Mouse (Mus musculus) lung, adult 2 months (tissue): ENCODE measurements around the gene Ucp2. TPM values are rescaled to one million over a fixed set of nuclear protein-coding genes. Genes with fewer than 3 reads are reported as not detected.

Experiments used
- DNase-seq: peaks from one replicate; pipeline ENCODE4 v3.0.0; 2022
- H3K4me1 ChIP-seq: fragments of 200-500 bp; 2 replicates; pipeline ENCODE4 v1.6.1; 2011; ENCODE audit warnings: low read length; ENCODE audit not compliant: control insufficient read depth, insufficient read depth
- H3K4me3 ChIP-seq: fragments of 200-500 bp; replicated peaks from 2 replicates; pipeline ENCODE3; 2011; ENCODE audit warnings: low read depth, mild to moderate bottlenecking, control low read depth, low read length; ENCODE audit errors: extremely low read depth
- CTCF ChIP-seq: fragments of 200-500 bp; IDR thresholded peaks from 2 replicates; pipeline ENCODE4 v1.5.1; 2011; ENCODE audit warnings: mild to moderate bottlenecking, low read length, control low read depth; ENCODE audit not compliant: insufficient read depth
- POLR2A ChIP-seq: fragments of 200-500 bp; IDR thresholded peaks from 2 replicates; pipeline ENCODE4 v1.6.1; 2011; ENCODE audit warnings: low read depth, mild to moderate bottlenecking, control low read depth, low read length, borderline replicate concordance; ENCODE audit errors: extremely low read depth
- WGBS: fragments of 180-500 bp; shearing (Covaris S2); methylation state at CpG from one replicate; pipeline ENCODE4 v1.1.7; 2018; 5-methylcytosine and 5-hydroxymethylcytosine counted together
- polyA plus RNA-seq: library from polyadenylated mRNA; depleted of rRNA; stranded (reverse); fragments of >200 nt; gene quantifications from 2 replicates; pipeline ENCODE4 v1.2.3, GENCODE M21; 2012

Gene Ucp2
- polyA plus RNA-seq, 1 experiment: 467 TPM

- WGBS: 12% methylated on average over 19 of the region's 19 CpGs
- TF ChIP-seq POLR2A (peak; percentile 58; the same call in 1 of the 2 replicates), CTCF (no peak)
- DNase-seq: peak; percentile 58
- Histone ChIP-seq H3K4me1 (peaks cover 19% of the 10 kb centered on the region), H3K4me3 (peak overlapping the region; percentile 95)
Observed at GRCm38 (mm10) chr7:100493484-100494414, 612 bp downstream of the Ucp2 start.

DNA sequence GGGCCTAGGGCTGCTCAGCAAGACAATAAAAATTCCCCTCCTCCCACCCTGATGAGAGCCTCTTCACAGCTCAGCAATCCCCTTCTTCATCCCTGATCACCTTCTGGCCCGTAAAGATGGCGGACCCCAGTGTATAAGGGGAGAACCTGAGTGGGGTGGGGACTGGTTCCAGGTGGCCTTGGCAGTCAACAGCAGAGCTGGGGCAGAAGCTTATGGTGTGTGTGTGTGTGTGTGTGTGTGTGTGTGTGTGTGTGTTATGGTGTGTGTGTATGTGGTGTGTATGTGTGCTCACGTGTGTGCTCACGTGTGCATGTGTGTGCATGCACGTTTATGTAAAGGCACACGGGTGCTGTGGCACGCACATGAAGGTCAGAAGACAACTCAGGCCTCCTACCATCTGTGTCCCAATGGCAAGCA is 1.3 kb downstream of the Ucp2 start:
- TF ChIP-seq POLR2A (peak; percentile 65; the same call in 1 of the 2 replicates), CTCF (no peak)

DNA sequence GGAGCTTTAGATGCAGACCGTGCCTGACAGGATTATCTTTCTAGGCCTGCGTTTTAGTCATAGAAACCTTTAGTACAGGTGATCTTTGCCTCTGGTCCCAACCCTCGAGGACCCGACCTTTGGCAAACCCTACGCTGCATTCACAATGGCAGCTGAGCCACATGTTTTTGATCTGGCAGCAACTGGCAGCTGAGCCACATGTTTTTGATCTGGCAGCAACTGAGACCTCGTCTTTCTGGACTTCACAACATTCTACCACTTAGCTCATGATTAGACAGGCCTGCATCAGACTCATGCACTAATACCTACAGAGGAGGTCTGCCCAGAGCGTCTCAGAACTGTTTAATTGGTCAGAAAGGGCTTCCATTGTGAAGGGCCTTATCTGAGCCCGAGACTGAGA is 1.9 kb downstream of the Ucp2 start:
- peak overlapping the region; percentile 62 for H3K4me3 ChIP-seq
- no peak for TF ChIP-seq POLR2A
- no peak for TF ChIP-seq CTCF
- 20% methylated on average over 8 of the region's 8 CpGs for WGBS
- no peak for DNase-seq
- H3K4me1 ChIP-seq: peaks cover 19% of the 10 kb centered on the region

More for the DNA sequence above, 1.3 kb downstream of the Ucp2 start:
- WGBS: 41% methylated on average over 7 of the region's 7 CpGs
- Histone ChIP-seq H3K4me3 (peak overlapping the region; percentile 95), H3K4me1 (peaks cover 19% of the 10 kb centered on the region)
- no peak for DNase-seq

DNA sequence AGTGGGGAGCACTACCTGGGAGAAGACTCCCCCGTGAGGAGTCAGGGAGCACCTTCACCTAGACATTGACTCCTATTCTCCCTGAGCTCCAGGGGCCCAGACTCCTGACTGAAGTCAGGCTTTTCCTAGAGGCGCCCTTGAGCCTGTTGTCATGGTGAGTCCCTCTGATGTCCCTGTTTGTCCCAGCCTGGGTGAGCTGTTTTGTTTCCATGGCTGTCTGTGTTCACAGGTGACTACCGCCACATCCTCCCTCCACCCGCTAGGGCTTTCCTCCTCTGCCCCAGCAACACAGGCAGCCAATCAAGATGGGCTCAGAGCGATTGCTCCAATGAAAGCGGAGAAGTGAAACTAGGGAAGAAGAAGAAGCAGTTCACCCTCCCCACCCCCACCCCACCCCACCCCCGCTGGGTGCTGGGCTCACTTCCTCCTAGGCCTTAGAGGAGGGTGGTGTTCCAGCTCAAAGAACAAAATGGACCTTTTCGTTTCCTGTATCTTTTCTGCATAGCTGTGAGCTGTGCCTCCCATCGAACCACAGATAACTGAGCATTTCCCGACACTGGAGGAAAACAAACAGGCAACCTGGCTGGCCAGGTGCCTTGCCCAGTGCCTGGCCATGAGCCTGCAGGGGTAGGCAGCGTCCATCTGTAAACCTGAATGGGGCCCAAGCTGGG is 2.6 kb downstream of the Ucp2 start:
- Histone ChIP-seq H3K4me3 (peak overlapping the region; percentile 67), H3K4me1 (peaks cover 19% of the 10 kb centered on the region)
- whole genome bisulfite sequencing: 17% methylated on average over 11 of the region's 11 CpGs
- TF ChIP-seq CTCF (no peak), POLR2A (peak; percentile 45; the same call in 1 of the 2 replicates)
- peak; percentile 82 for DNase-seq

GRCm38 (mm10) chr7:100496371-100496770 is 3.2 kb downstream of the Ucp2 start:
- 51% methylated on average over 6 of the region's 6 CpGs for WGBS
- Histone ChIP-seq H3K4me3 (peak overlapping the region; percentile 67), H3K4me1 (peaks cover 19% of the 10 kb centered on the region)
- TF ChIP-seq CTCF (no peak), POLR2A (no peak)
- DNase-seq: no peak

GRCm38 (mm10) chr7:100496791-100497190 is 3.7 kb downstream of the Ucp2 start:
- H3K4me1 ChIP-seq: peaks cover 19% of the 10 kb centered on the region
- no peak for DNase-seq
- 97% methylated on average over 9 of the region's 9 CpGs for WGBS
- no peak overlapping the region for H3K4me3 ChIP-seq
- no peak for TF ChIP-seq CTCF
- TF ChIP-seq POLR2A: no peak

DNA sequence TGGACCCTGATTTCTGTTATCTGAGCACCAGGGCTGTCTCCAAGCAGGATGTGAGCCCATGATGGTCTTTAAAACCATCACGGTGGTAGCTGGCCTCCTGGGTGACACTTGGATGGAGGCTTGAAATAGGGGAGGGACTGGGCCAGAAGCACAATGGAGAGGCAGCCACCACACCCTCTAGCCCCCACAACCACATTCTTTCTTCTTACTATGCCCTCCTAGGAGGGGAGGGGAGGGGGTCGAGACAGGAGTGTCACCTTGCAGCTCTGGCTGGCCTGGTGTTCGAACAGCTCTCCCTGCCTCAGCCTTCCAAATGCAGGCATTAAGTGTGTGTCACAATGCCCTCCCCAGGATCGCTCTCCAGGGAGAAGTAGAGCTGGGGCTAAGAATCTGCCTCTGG is 4.3 kb downstream of the Ucp2 start:
- Histone ChIP-seq H3K4me1 (peaks cover 17% of the 10 kb centered on the region), H3K4me3 (no peak overlapping the region)
- WGBS: 66% methylated on average over 4 of the region's 4 CpGs
- TF ChIP-seq CTCF (no peak), POLR2A (no peak)
- no peak for DNase-seq

- TF ChIP-seq POLR2A (no peak), CTCF (no peak)
- no peak for DNase-seq
- Histone ChIP-seq H3K4me3 (no peak overlapping the region), H3K4me1 (peaks cover 21% of the 10 kb centered on the region)
- WGBS: 84% methylated on average over 13 of the region's 13 CpGs
Observed at GRCm38 (mm10) chr7:100497982-100498381, 4.8 kb downstream of the Ucp2 start.

DNA sequence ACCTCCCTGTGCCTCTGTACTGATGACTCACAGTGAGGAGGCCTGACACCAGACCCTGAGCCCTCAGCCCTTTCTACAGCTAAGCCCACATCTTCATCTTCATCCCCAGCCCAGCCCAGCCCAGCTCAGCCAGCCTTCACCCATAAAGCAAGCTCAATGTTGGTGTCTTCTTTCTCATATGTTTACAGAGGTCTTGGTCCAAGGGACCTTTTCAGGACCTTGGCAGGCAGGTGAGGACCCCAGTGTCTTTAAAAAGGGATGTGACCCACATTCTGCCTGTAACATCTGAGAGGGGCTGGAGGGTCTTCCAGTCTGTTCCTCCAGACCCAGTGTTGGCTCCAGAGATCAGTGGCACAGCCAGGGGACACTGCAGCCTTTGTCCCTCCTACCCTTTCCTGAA is 6.3 kb downstream of the Ucp2 start:
- peaks cover 27% of the 10 kb centered on the region for H3K4me1 ChIP-seq

More for the DNA sequence above, 6.3 kb downstream of the Ucp2 start:
- no peak for TF ChIP-seq POLR2A
- TF ChIP-seq CTCF: no peak
- no peak overlapping the region for H3K4me3 ChIP-seq
- DNase-seq: no peak
